Mouse (Mus musculus) layer of hippocampus, postnatal 10 days (tissue): ENCODE measurements around the gene Adsl. TPM values are rescaled to one million over a fixed set of nuclear protein-coding genes. Genes with fewer than 3 reads are reported as not detected.
A peak's percentile ranks its signal among the peaks of the same experiment; 100 is the strongest.
"Not testable (repeated sequence)": the region's sequence is repeated elsewhere in the genome, so short reads cannot be mapped to it uniquely, and the experiment has no call there.

Source experiments
- DNase-seq, 2 experiments: peaks; one replicate each; pipeline ENCODE4 v3.0.0; 2021; ENCODE audit warnings: low spot score in 2 of 2
- long read RNA-seq: library from polyadenylated mRNA; stranded (forward); transcript quantifications from one replicate; pipeline ENCODE4 v2.0.0, GENCODE M21; 2023
- total RNA-seq, 2 experiments: library from RNA; stranded (reverse); gene quantifications; 2 replicates each; pipeline ENCODE4 v1.2.3; 2021

Adsl gene
- 10 to 100 TPM; 32.4 to 41.4 TPM for total RNA-seq
- long read RNA-seq, transcript Adsl-201 (13 exons, 3,711 nt), result major isoform, 23 of 29 reads
- long read RNA-seq, partial matches to known transcripts, result 2 of 29 reads
- long read RNA-seq, other reads (novel, unspliced or antisense), result 3 of 29 reads

GRCm38 (mm10) chr15:80948145-80949135 lies at the start of gene Adsl:
Gene Adsl, plus strand, starts transcription at chr15:80948490.
- peak; percentile 88 to 89 for DNase-seq

GRCm38 (mm10) chr15:80899806-80900205 lies 48.5 kb upstream of the Adsl start:
- no peak for DNase-seq

DNA sequence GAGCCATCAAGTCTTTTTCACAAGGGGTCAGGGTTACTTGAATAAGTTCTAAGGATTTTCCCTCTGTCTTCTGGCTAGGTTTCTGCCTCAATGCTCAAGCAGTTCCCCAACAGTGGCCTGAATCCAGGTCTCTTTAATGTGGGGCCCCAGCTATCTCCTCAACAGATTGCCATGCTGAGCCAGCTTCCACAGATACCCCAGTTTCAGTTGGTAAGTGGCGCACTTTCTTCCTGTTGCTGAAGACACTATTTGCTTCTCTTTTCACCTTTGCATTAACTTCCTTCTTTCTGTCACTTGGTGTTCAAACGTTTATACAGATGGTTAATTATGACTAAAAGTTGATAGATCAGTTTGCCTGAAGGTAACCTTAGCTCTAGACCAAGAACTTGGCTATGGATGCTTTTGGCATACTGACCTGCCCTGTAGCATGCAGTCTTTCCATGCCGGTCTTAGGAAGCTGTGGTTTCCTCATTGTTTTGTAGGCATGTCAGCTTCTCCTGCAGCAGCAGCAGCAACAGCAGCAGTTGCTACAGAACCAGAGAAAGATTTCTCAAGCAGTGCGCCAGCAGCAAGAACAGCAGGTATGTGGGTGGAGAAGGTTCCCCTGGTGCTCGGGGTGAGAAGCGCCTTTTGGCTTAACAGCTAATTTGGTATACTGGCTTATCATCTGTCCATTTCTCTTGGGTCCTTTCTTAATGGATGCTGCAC lies 46.3 kb upstream of the Adsl start:
- DNase-seq, result no peak

DNA sequence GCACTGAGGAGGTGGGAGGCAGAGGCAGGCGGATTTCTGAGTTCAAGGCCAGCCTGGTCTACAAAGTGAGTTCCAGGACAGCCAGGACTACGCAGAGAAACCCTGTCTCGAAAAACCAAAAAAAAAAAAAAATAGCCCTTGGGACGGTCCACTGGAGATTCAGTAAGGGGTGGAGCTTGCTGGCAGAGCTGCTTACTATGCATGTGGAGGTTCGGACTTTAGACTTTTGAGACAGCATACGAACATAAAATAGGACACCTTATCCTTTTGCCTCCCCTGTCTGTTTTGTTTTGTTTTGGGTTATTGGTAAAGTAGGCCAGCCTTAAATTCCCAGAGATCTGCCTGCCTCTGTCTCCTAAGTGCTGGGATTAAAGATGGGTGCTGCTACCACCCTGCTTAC lies 43.5 kb upstream of the Adsl start:
- not testable (repeated sequence) for DNase-seq

DNA sequence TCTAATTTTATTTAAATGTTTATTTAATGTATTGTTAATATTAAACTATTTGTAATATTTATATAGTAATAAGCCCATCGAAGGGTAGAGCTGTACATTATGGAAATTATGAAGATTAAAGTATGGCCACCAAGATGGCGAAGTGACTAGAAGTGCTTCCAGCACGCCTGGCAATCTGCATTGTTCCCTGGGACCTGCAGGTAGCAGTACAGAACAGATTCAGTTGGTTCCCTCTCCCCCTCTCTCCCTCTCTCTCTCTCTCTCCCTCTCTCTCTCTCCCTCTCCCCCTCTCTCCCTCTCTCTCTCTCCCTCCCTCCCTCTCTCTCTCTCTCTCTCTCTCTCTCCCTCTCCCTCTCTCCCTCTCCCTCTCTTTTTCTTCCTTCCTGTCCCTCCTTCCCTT lies 38.1 kb upstream of the Adsl start:
- DNase-seq, result no peak

- no peak for DNase-seq
These were observed 37.3 kb upstream of the Adsl start for GRCm38 (mm10) chr15:80910790-80911531.

DNA sequence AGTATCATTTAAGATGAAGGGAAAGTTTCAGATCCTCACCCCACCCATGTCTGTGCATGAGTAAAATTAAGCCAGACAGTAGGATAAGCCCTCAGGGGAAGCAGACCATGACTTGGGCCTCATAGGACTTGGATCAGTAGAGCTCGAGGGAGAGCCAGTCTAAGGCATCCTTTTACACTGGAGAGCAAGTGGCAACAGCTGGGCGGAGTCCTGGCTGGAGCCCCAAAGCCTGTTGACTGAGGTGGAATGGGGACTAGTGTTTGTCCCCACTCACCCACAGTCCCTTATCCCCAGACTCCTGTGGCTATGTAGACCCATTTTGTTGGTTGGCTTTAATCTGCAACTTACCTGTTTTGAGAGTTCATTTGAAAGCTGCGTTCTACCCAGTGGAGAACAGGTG lies 36.1 kb upstream of the Adsl start:
- no peak for DNase-seq

GRCm38 (mm10) chr15:80913803-80914202 lies 34.5 kb upstream of the Adsl start:
- no peak for DNase-seq

GRCm38 (mm10) chr15:80915850-80916249 lies 32.4 kb upstream of the Adsl start:
- DNase-seq, result no peak

- no peak for DNase-seq
These were observed 31.7 kb upstream of the Adsl start for GRCm38 (mm10) chr15:80916621-80917020.

DNA sequence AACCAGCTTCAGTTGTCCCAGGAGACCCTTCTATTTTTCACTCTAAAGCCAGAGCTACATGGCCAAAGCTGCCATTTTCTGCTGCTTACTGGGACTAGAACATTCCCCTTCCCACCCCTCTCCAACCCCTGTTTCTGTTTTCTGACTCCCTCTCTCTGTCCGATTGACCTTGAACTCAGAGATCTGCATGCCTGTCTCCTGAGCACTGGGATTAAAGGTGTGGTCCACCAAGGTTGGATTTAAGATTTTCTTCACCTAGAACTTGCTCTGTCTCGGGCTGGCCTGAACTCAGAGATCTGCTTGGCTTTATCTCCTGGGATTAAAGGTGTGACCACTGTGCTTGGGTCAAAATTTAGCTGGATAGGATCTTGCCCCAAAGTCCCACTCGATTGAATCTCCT lies 27.9 kb upstream of the Adsl start:
- no peak for DNase-seq

- no peak for DNase-seq
These were observed 26.5 kb upstream of the Adsl start for GRCm38 (mm10) chr15:80921781-80922180.

GRCm38 (mm10) chr15:80924211-80924610 lies 24.1 kb upstream of the Adsl start:
- DNase-seq, result no peak

DNA sequence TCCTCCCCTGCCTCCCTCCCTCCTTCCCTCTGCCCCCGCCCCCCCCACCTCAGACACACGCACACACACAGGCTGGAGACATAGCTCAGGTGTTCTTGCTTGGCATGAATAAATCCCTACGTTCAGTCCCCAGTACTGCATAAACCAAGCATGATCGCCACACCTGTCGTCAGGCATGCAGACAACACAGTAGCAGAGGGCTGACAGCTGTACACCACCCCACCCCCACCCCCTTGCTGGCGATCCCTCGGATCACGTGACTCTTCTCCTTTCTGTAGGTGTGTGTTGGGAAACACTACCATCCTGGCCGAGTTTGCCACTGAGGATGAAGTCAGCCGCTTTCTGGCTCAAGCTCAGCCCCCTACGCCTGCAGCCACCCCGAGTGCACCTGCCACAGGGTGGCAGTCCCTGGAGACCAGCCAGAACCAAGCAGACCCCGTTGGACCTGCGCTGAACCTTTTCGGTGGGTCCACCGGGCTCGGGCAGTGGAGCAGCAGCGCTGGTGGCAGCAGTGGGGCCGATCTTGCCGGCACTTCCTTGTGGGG lies 19.4 kb upstream of the Adsl start:
- no peak for DNase-seq

DNA sequence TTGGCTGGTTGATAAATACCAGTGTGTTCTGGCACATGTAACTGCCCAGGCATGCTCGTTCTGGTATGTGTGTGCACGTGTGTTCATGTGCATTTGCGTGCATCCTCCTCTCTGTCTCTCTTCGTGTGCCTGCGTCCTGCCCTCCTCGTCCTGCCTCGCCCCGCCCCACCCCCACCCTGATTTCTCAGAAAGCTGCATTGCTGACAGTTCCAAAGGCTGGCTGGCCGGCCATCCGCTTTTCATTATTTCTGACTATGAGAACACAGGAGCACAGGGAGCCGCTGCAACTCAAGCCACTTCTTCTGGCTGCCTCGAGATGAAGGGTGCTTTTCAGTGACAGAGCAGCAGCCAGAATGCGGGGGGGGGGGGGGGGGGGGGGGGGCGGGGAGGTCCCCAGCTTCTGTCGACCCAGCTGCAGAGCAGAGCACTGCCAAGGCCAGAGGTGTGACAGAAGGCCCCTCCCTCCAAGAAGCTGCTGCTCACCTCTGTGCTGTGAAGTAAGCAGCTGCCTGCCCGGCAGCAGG lies 18.2 kb upstream of the Adsl start:
- no peak for DNase-seq

DNA sequence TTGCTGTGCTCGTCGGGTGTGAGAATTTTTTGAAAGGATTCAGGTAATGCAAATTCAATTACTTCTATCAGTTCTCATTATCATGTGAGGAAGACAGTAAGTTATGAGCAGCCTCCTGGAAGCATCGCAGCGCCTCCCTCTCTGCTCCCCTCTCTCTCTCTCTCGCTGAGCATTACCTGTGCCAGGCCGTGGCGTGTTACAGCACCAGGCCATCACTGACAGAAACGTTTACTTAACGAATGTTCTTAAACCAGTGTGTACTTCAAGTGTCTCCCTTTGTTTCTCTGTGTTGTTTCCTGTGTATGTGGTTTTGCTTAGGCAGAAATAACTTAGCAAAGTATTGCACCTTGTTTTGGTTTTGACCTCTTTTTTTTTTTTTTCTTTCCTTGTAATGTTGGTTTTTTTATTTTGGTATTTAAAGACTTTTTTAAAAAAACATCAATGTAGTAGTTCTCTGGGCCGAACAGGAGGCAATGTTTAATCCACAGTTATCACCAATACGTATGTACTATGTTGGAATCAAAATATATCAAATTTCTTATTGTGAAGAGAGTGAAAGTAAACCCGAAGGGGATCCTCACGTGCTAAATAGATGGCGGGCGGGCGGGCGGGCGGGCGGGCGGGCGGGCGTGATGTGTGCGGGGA lies 17.5 kb upstream of the Adsl start:
- DNase-seq, result not testable (repeated sequence)

- no peak for DNase-seq
These were observed 16.8 kb upstream of the Adsl start for GRCm38 (mm10) chr15:80931345-80931960.

DNA sequence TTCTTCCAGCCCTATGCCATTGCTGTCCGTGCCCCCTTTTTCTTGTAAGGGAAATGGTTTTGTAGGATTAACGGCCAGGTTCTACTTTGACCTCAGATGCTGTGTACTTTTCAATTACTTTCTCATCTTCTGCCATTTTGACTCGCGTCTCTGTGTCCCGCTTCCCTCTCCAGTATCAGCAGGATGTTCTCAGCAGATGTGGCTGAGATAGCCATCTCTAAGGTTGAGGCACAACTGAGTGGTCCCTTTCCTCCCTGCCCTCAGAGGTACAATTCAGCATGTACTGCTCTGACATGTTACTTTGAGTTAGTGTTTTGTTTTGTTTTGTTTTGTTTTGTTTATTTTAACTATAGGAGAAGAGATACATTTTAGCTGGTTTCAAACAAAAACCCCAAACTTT lies 13.4 kb upstream of the Adsl start:
- DNase-seq, result no peak

DNA sequence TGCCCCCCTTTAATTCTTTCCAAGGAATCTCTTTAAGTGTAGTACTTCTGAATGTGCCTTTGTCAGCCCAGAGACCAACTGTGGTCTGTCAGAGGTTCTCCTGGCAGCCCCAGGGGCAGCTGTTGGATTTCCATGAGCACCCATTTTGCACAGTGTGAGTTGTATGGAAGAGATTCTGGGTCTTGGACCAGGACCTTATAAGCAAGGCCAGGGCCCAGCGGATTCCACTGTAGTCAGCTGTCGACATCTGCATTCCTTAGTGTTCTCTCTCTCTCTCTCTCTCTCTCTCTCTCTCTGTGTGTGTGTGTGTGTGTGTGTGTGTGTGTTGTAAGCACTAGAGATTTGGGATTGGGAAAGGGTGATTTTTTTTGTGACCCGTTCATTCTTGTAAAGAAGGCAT lies 11.6 kb upstream of the Adsl start:
- no peak for DNase-seq

DNA sequence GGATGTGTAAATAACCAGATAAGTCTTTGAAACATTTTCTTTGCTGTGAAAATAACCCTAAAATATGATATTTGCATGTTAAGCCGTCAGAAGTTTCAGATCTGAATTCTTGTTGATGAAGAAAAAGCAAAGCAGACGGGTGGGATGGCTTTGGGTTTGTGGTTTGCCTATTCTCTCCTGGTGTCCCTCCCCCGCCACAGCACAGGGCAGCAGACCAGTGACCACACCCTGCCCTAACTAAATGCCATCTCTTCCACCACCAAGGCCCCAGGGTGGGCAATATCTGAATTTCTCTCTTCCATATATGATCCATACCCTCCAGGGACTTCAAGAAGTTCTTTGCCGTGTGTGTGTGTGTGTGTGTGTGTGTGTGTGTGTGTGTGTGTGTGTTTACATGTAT lies 9.7 kb upstream of the Adsl start:
- DNase-seq, result no peak
